Mouse (Mus musculus) hindbrain, embryonic 10.5 days (tissue): Measurements from ENCODE around the gene Syngap1. TPM values are rescaled to one million over a fixed set of nuclear protein-coding genes. Genes with fewer than 3 reads are reported as not detected.
"Not testable (repeated sequence)": the region's sequence is repeated elsewhere in the genome, so short reads cannot be mapped to it uniquely, and the experiment has no call there.

Source experiments
- DNase-seq: peaks from one replicate; pipeline ENCODE4 v3.0.0-alpha.2; 2017; ENCODE audit warnings: low spot score
- H3K27ac ChIP-seq: fragments of 300-500 bp; sonication (generic); 2 replicates; pipeline ENCODE4 v1.5.1; 2016; ENCODE audit warnings: mild to moderate bottlenecking, moderate library complexity
- H3K27me3 ChIP-seq: fragments of 300-500 bp; sonication (generic); 2 replicates; pipeline ENCODE4 v1.6.1; 2016; ENCODE audit warnings: mild to moderate bottlenecking; ENCODE audit not compliant: poor library complexity, insufficient read depth, severe bottlenecking
- H3K36me3 ChIP-seq: fragments of 300-500 bp; sonication (generic); 2 replicates; pipeline ENCODE4 v1.6.1; 2016; ENCODE audit warnings: mild to moderate bottlenecking, moderate library complexity
- H3K4me1 ChIP-seq: fragments of 300-500 bp; sonication (generic); replicated peaks from 2 replicates; pipeline ENCODE4 v1.6.1; 2016; ENCODE audit warnings: mild to moderate bottlenecking
- H3K4me3 ChIP-seq: fragments of 300-500 bp; sonication (generic); 2 replicates; pipeline ENCODE4 v1.5.1; 2016; ENCODE audit warnings: mild to moderate bottlenecking, moderate library complexity
- H3K9me3 ChIP-seq: fragments of 300-500 bp; sonication (generic); 2 replicates; pipeline ENCODE4 v1.6.1; 2016; ENCODE audit warnings: mild to moderate bottlenecking, moderate library complexity
- WGBS: fragments of 180-500 bp; shearing (Covaris S2); methylation state at CpG from one replicate; pipeline ENCODE4 v1.1.7; 2016; 5-methylcytosine and 5-hydroxymethylcytosine counted together
- polyA plus RNA-seq: library from polyadenylated mRNA; unstranded; fragments of >200 nt; fragmentation: Nextera tagmentation; extraction: Ambion mirVana; gene quantifications from 2 replicates; pipeline ENCODE4 v1.2.1, GENCODE M21; 2016

The Syngap1 gene
- 2.0 TPM in 2 replicates for polyA plus RNA-seq

- DNase-seq: peak; percentile 54
These were observed at the start of gene Syngap1 for GRCm38 (mm10) chr17:26941031-26941789. Gene Syngap1, plus strand, starts transcription at chr17:26941253.

GRCm38 (mm10) chr17:26892635-26893375 lies 48.2 kb upstream of the Syngap1 start:
- Histone ChIP-seq H3K27me3 (peaks cover 28% of the 10 kb centered on the region), H3K36me3 (no peaks in the 10 kb centered on the region)

More at GRCm38 (mm10) chr17:26941031-26941789, at the start of gene Syngap1:
- H3K4me1 ChIP-seq: peaks cover 87% of the 10 kb centered on the region
- peak within 1 kb of the TSS; percentile 61 for H3K4me3 ChIP-seq
- 2% methylated on average over 22 of the region's 24 CpGs for WGBS
- H3K27me3 ChIP-seq: no peaks in the 10 kb centered on the region
- peaks cover 28% of the 10 kb centered on the region for H3K36me3 ChIP-seq
- peak within 1 kb of the TSS; percentile 96 for H3K27ac ChIP-seq
- no peaks in the 10 kb centered on the region for H3K9me3 ChIP-seq

DNA sequence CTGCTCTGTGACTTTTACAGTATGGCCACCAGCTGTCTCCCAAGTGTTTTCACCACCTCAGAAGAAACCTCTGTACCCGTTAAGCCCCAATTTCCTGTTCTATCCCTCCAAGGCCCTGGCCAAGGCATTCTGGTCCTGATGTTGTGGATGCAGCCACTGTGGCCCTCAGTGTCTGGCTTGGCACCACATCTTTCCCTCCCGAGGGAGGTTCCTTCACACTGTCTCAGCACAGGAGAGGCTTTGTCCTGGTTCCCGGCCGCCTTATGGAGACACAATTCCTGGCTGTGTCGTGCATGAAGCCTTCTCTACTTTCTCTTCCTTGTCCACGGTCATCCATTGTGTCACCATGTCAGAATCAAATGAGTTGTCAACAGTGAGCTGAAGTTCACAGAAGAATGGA lies 47.6 kb upstream of the Syngap1 start:
- H3K9me3 ChIP-seq: no peaks in the 10 kb centered on the region
- WGBS: 49% methylated on average over 6 of the region's 6 CpGs
- H3K4me1 ChIP-seq: peaks cover 31% of the 10 kb centered on the region
- H3K4me3 ChIP-seq: no peak overlapping the region
- no peak overlapping the region for H3K27ac ChIP-seq
- H3K27me3 ChIP-seq: peaks cover 23% of the 10 kb centered on the region
- H3K36me3 ChIP-seq: no peaks in the 10 kb centered on the region
- DNase-seq: peak; percentile 3

More at GRCm38 (mm10) chr17:26892635-26893375, 48.2 kb upstream of the Syngap1 start:
- Histone ChIP-seq H3K4me1 (peaks cover 31% of the 10 kb centered on the region), H3K27ac (peak overlapping the region; percentile 59; the same call in 1 of the 2 replicates), H3K4me3 (no peak overlapping the region), H3K9me3 (no peaks in the 10 kb centered on the region)
- peak; percentile 27 for DNase-seq
- 47% methylated on average over 16 of the region's 16 CpGs for WGBS

- 90% methylated on average over 6 of the region's 6 CpGs for WGBS
- Histone ChIP-seq H3K27ac (no peak overlapping the region), H3K4me1 (peaks cover 31% of the 10 kb centered on the region), H3K36me3 (no peaks in the 10 kb centered on the region), H3K4me3 (no peak overlapping the region), H3K27me3 (peaks cover 21% of the 10 kb centered on the region), H3K9me3 (no peaks in the 10 kb centered on the region)
- no peak for DNase-seq
These were observed 46.7 kb upstream of the Syngap1 start for GRCm38 (mm10) chr17:26894342-26894741.

GRCm38 (mm10) chr17:26895578-26895977 lies 45.5 kb upstream of the Syngap1 start:
- Histone ChIP-seq H3K36me3 (no peaks in the 10 kb centered on the region), H3K4me3 (no peak overlapping the region), H3K27ac (no peak overlapping the region), H3K9me3 (no peaks in the 10 kb centered on the region), H3K27me3 (peaks cover 14% of the 10 kb centered on the region), H3K4me1 (peaks cover 31% of the 10 kb centered on the region)
- WGBS: 9% methylated on average over 10 of the region's 10 CpGs
- peak; percentile 73 for DNase-seq

DNA sequence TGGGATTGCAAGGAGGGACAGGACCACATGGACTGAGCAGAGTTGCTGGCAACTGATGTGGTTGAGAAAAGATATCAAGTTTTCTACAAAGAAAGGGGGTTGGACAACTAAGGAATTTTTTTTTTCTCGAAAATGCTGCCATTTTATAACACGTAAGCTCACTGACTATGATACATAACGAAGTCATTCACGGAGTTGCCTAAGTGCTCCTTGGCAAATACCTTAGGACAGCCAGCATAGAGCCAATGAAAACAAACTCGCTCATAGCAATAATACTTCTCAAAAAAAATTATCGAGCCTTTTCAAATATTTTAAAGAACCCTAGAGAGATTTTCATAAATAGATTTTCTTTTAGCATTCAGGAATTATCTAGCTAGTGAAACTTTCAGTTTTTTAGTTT lies 40.1 kb upstream of the Syngap1 start:
- no peaks in the 10 kb centered on the region for H3K27me3 ChIP-seq
- no peaks in the 10 kb centered on the region for H3K9me3 ChIP-seq
- no peak for DNase-seq
- 85% methylated on average over 6 of the region's 6 CpGs for WGBS
- no peak overlapping the region for H3K4me3 ChIP-seq
- H3K36me3 ChIP-seq: no peaks in the 10 kb centered on the region
- no peak overlapping the region for H3K27ac ChIP-seq
- no peaks in the 10 kb centered on the region for H3K4me1 ChIP-seq

- Histone ChIP-seq H3K9me3 (0 out of 2 replicates have a peak, but pooled peaks cover 4% of the 10 kb centered on the region), H3K4me3 (no peak overlapping the region), H3K27ac (no peak overlapping the region), H3K4me1 (no peaks in the 10 kb centered on the region), H3K36me3 (no peaks in the 10 kb centered on the region), H3K27me3 (no peaks in the 10 kb centered on the region)
- DNase-seq: no peak
- 59% methylated on average over 5 of the region's 5 CpGs for WGBS
These were observed 36.7 kb upstream of the Syngap1 start for GRCm38 (mm10) chr17:26904320-26904719.

DNA sequence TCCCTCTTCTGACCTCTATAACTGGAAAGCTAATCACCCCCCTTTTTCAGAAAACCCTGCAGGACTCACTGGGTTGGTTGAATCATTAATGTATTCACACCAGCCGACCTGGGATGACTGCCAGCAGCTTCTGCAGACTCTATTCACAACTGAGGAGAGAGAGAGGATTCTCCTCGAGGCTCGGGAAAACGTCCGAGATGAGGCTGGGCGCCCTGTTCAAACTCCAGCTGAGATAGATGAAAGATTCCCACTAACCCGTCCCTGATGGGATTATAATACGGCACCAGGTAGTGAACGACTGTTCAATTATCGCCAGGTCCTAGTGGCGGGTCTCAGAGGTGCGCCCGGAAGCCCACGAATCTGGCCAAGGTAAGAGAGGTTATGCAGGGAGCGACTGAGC lies 33.5 kb upstream of the Syngap1 start:
- H3K4me1 ChIP-seq, H3K4me3 ChIP-seq, H3K27me3 ChIP-seq, H3K9me3 ChIP-seq, H3K27ac ChIP-seq, DNase-seq, H3K36me3 ChIP-seq: not testable (repeated sequence)
- 92% methylated on average over 15 of the region's 15 CpGs for WGBS

GRCm38 (mm10) chr17:26915248-26915647 lies 25.8 kb upstream of the Syngap1 start:
- no peaks in the 10 kb centered on the region for H3K9me3 ChIP-seq
- no peaks in the 10 kb centered on the region for H3K36me3 ChIP-seq
- no peak for DNase-seq
- 49% methylated on average over 1 of the region's 1 CpGs for whole genome bisulfite sequencing
- peaks cover 13% of the 10 kb centered on the region for H3K4me1 ChIP-seq
- no peak overlapping the region for H3K27ac ChIP-seq
- no peaks in the 10 kb centered on the region for H3K27me3 ChIP-seq
- no peak overlapping the region for H3K4me3 ChIP-seq

DNA sequence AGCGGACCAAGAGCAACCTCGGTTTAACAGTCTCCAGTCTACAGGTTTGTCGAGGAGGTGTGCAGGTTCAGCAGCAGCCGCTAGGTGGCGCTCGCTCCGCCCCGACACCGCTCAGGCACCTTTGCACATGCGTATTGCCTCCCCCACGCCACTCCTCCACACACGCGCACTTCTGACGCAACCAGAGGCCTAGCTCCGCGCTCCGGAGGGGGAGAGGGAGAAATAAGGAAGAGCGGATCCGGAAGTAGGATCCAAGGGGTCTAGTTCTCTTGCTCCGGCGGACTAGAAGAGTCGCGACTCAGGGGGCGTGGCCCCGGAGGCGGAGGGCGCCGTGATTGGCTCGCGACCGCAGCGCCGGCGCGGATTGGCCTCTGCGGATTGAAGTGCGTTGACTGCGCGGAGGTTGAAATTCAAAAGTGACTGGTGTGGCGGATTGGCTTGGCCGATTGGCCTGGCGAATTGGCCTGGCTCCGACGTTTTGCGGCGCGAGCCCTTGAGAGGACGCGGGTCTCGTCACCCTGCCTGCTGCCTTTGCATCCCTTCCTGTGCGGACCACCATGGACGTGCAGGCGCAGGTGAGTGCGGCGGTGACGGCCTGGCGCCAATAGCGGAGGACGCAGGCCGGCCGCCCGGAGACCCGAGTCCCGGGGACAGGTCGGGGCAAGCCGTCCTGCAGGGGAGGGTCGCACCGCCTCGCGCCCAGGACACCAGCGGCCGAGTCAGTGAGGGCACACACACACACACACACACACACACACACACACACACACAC lies 24.2 kb upstream of the Syngap1 start, which contains the start of gene Kifc5b:
Gene Kifc5b, plus strand, starts transcription at position 381 of the 772 bp plus-strand sequence.
- Histone ChIP-seq H3K9me3 (no peaks in the 10 kb centered on the region), H3K4me3 (peak within 1 kb of the TSS; percentile 83), H3K27me3 (no peaks in the 10 kb centered on the region), H3K4me1 (peaks cover 13% of the 10 kb centered on the region), H3K36me3 (peaks cover 16% of the 10 kb centered on the region), H3K27ac (peak within 1 kb of the TSS; percentile 92)
- under 1% methylated on average over 72 of the region's 72 CpGs for WGBS
- DNase-seq: peak; percentile 100

DNA sequence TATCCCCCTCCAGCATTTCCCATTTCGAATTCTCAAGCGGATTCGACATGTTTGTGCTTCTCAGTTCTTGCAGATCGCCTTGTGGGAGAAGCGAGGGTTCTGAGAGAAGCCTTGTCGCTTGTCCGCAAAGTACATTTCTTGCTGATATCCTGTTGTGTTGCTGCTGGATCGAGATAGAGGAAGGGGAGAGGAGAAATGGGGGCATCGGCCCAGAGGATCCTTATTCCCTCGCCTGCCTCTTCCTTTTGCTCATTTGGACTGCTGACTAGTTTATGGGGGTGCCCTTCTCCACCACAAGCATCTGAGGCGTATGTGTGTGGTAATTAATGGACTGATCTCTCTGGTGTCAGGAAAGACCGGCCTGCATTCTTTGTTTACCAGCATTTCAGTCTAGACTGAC lies 23.5 kb upstream of the Syngap1 start:
- not testable (repeated sequence) for H3K27me3 ChIP-seq, DNase-seq, H3K9me3 ChIP-seq
- Histone ChIP-seq H3K4me1 (peaks cover 13% of the 10 kb centered on the region), H3K4me3 (peak overlapping the region; percentile 83), H3K27ac (peak overlapping the region; percentile 92), H3K36me3 (peaks cover 20% of the 10 kb centered on the region)
- WGBS: under 1% methylated on average over 12 of the region's 12 CpGs

DNA sequence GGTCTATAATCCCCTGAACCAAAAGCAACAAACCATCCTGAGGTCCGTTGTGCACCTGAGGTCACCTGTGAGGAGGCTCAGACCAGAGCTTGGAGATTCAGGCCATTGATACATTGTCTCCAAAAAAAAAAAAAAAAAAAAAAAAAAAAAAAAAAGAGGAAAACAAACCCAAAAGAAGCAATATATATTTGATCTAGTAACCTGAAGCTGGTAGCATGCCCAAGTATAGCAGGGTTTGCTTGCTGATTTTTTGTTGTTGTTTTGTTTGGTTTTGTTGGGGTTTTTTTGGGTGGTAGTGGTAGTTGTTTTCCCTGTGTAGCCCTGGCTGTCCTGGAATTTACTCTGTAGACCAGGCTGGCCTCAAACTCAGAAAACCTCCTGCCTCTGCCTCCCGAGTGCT lies 22.7 kb upstream of the Syngap1 start:
- H3K36me3 ChIP-seq: peaks cover 27% of the 10 kb centered on the region
- DNase-seq: no peak
- H3K4me3 ChIP-seq: peak overlapping the region; percentile 83
- no peaks in the 10 kb centered on the region for H3K27me3 ChIP-seq
- no peak overlapping the region for H3K27ac ChIP-seq
- no peaks in the 10 kb centered on the region for H3K9me3 ChIP-seq
- H3K4me1 ChIP-seq: peaks cover 13% of the 10 kb centered on the region
- WGBS: 76% methylated on average over 2 of the region's 2 CpGs
